Mouse (Mus musculus) bone marrow macrophage, adult 2 months (primary cell): ENCODE measurements around the gene Lefty1.
"Not testable (repeated sequence)": the region's sequence is repeated elsewhere in the genome, so short reads cannot be mapped to it uniquely, and the experiment has no call there.

Source experiments
- CTCF ChIP-seq: IDR thresholded peaks from 2 replicates; pipeline ENCODE4 v1.5.1; 2012; ENCODE audit warnings: low read depth, mild to moderate bottlenecking, low read length, moderate library complexity
- POLR2A ChIP-seq: IDR thresholded peaks from 2 replicates; pipeline ENCODE4 v1.6.1; 2012; ENCODE audit warnings: mild to moderate bottlenecking, low read depth, low read length, borderline replicate concordance

DNA sequence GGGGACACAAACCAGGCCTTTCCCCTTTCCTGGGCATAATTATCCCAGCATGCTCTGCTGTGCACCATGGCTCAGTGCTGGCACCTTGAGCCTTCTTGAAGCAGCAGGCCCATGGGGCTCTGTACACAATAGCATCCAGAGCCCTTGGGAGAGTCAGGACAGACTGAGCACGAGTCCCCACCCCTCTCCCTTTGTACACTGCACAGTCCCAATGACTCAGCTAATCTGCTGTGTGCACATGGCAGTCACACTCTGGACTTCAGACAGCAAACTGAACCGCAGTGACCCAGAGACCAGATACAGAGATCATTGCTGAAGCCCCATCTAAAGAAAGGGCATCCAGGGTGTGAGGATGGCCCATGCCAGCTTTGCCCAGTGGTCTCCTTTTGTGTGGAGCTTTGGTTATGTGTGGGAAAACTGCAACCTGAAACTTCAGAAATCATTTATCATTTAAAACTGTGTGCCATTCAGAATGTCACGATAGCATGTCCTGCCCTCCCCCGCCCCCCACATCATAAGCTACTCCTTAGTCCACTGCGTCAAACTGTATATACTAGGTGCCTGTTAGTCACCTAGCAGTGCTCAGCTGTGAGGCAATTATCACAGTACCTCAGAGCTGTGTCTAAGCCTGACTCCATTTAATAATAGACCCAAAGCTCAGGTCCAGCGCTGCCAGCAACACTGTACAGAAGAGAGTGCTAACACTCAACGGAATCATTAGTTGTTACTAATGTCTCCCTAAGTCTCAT lies 46.6 kb downstream of the Lefty1 start:
- TF ChIP-seq POLR2A, CTCF: not testable (repeated sequence)
